Mouse (Mus musculus) skeletal muscle tissue, adult 2 months (tissue): ENCODE data around the gene Opn1mw.
"Not testable (repeated sequence)": the region's sequence is repeated elsewhere in the genome, so short reads cannot be mapped to it uniquely, and the experiment has no call there.

ENCODE experiments used
- DNase-seq: peaks from one replicate; pipeline ENCODE4 v3.0.0-alpha.2; 2012; ENCODE audit warnings: low read depth, low spot score

Gene Opn1mw

DNA sequence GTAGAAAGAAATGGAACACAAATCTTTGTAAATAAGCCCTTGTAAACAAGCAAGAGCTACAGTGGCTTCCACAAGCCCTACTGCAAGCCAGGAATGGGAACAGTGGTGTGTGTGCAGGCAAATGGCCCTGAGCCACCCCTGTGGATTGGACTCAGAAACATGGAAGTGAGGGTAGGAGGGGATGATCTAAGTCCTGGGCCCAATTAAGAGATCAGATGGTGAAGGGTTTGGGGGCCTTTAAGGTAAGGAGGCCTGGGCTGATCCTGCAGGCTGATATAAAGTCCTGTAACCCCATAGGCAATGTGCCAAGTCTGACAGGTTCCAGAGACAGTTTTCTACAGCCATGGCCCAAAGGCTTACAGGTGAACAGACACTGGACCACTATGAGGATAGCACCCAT, at the start of gene Opn1mw:
Opn1mw (plus strand) TSS at position 301 of the 400 bp plus-strand sequence.
- no peak for DNase-seq

DNA sequence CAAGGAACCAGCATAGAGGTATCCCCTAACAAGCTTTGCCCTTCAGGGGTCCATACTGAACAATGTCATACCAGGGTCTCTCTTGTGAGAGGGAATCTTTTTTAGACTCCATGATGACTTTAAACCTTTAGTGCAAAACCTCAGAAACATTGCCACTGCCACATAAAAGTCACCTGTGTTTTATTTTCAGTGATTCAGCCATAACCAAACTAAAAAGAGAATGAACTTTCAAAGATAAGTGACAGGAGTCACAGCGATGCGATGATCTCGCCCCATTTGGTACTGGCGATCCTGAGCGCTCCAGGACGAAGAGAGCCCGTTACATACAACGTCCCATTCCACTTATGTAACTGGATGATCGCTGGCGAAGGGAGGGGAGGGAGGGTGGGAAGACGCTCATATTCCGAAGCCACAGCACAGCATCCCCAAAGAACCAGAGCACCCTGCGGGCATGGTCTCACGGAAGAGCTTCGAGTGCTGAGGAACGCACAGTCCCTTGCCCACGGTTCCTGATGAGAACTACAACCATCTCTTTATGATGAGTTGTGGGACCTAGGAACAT, 42.9 kb upstream of the Opn1mw start:
- peak; percentile 58 for DNase-seq

DNA sequence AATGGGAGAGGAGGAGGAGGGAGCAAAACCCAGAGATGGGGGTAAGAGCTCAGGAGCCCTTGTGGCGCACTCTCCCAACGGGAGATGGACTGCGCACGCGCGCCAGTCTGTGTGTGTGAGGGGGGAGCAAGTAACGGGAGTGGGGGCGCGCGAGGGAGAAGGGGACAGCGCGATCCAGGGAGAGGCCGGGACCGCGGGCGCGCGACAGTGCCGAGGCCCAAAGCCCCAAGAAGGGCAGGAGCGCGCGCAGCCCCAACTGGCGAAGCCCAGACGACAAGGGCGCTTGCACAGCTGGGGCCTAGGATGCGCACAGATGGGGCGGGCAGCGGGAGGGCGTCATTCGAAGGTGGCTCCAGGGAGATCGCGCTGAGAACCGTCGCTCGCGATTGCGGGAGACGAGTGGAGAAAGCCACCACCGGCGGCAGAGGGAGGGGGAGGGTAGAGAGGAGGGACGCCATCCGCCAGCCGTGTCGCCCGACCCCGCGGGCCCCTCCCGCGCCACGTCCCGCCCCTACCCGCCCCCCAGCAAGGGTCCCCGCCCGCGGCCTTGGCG, 42.2 kb upstream of the Opn1mw start:
- peak; percentile 92 for DNase-seq

DNA sequence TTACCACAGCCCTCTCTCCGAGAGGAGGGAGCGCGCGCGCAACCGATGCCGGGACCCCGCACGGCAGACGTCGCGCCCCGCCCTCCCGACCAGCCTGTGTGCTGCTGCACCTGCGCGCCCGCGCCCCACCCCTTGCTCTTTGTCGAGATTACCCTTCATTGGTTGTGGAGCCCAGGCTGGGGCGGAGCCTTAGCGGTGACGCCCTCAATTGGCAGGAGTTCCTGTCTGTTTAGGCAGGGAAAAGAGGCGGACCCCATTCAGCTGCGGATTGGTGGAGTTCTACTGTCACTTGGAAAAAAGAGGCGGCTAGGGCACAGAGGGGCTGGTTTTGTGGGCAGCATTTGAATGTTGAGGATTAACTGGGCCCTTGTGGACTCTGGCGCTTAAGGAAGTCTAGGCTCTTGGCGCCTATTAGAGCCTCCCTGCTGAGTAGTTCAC, 41.6 kb upstream of the Opn1mw start:
- DNase-seq, result peak; percentile 97

DNA sequence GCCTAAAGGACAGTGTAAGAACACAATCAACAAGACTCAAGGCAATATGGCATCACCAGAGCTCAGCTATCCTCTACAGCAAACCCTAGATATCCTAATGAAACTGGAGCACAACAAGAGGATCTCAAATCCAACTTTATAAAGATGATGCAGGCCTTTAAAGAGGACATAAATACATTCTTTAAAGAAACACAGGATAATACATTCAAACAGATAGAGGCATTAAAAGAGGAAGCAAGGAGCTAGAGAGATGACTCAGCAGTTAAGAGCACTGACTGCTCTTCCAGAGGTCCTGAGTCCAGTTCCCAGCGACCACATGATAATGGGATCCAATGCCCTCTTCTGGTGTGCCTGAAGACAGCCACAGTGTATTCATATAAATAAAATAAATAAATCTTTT, 32.1 kb upstream of the Opn1mw start:
- DNase-seq, result no peak

DNA sequence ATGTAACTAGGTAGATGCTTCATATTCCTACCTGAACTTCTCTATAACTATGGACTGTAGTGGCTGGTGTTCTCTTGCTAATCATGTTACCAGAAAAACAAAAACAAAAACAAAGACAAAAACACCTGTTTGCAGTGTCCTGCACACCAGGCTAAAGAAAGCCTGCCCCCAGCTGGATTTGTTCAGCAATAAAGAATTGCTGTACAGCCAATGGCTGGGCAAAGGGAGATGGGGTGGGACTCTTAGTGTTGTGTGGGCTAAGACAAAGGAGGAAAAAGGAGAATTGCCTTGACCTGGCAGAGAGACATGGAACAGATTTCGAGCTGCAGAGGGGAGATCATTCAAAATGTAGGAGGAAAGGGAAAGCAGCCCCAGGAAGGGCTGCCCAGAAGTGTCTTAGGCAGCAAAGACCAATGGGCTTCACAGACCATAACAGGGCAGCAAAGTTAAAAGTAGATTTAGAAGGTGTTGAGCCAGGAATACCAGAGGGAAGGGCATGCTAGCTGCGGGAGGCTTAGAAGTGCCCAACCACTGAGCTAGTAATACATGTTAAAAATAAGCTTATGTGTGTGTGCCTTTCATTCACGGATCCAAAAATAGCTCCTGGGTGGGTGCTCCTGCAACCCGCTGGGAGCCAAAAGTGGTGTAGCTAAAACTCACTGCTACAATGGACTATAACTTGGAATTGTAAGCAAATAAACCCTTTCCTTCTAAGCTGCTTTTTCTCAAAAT, 23.6 kb upstream of the Opn1mw start:
- DNase-seq, result peak; percentile 54

DNA sequence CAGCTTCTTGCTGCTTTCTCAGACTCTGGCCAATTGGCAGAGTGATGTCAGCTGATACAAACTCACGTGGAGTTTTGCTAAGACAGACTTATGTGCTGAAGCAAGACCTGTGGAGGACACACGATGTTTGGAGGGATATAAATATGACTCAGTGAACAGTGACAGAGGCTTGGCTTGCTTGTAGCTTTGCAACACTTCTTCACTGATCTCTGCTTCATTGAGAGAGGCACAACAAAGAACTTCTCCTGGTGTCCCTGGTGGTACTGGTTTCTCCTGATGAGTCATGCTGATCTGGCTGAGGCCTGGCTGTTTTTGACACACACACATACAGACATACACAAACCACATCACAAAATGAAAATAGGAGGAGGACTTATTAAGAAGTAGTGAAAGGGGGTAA, 21.3 kb upstream of the Opn1mw start:
- DNase-seq, result no peak

DNA sequence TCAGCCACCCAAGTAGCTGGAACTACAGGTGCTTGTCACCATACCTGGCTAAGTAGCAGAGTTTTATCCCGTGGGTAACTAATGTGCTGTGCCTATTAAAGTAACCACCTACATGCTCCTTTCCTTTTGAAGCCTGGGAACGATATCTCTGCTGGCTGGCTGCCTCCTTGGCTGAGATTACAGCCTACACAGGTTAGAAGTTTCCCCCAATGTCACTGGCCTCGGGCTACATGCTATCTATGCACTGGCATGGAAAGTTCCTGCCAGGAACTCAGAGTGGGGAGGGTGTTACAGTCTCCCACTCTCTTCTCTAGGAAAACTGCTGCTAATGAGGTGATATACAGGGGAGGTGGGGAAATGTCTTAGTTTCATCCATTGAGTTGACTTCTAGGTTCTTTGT, 18.5 kb upstream of the Opn1mw start:
- DNase-seq, result no peak

DNA sequence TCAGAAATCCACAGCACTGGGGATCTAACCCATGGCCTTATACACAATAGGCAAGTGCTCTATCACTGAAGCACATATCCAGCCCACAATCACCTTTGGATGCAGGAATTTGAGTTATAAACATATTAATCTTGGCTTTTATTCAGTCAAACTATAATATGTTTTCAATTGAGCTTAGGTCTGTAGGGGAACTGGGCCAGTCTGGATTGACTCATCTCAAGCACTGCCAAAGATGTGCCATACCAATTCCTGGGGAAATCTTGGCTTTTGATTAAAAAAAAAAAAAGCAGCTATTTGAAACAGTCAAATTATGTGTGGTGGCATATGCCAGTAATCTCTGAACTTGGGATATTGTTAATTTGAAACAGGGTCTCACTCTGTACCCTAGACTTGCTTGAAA, 13.2 kb upstream of the Opn1mw start:
- no peak for DNase-seq

DNA sequence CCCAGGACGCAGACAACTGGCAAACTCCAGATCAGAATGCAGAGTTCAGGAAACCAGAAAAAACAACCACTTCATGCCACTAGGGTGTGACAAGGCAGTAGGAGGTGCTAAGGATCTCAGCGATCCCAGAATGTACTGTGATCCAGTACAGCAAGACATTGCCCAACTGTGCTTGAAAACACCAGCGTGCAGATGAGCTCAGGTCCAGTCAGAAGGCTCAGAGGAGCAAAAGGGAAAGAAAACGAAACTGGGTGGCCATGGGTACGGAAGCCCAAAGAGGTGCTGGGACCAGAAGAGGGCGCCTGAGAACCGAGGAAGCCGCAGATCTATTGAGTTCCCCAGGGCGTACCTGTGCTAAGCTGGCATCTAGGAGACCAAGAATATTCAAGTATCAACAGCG, 11.8 kb upstream of the Opn1mw start:
- peak; percentile 64 for DNase-seq

DNA sequence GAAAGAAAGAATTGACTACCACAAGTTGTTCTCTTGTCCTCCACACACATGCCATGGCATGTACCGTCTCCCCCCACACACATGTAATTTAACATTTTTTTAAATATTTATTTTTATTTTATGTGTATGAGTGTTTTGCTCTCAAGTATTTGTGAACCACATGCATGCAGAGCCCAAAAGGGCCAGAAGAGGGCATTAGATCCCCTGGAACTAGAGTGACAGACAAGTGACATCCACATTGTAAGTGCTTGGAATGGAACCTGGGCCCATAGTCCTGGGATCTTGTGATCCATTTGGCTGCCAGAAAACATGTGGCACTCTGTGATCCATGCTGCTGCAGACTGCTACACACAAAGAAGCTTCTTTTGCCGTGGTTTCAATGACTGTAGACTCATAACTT, 2.3 kb upstream of the Opn1mw start:
- DNase-seq, result no peak

DNA sequence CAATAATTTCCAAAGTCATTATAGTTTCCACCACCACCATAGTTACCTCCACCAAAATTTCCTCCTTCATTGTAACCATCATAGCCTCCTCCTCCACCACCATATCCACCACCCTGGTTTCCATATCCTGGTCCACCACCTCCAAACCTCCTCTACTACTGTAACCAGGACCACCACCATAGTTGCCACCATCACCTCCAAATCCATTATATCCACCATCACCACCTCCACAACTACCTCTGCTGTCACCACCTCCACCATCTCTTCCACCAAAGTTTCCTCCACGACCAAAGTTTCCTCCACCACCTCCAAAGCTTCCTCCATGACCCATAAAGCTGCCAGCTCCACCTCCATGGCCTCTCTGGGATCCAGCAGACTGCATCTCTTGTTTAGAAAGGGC, 8.0 kb downstream of the Opn1mw start, which contains the start of gene Mecp2:
Mecp2 (minus strand) TSS at position 101 of the 400 bp plus-strand sequence.
- not testable (repeated sequence) for DNase-seq

DNA sequence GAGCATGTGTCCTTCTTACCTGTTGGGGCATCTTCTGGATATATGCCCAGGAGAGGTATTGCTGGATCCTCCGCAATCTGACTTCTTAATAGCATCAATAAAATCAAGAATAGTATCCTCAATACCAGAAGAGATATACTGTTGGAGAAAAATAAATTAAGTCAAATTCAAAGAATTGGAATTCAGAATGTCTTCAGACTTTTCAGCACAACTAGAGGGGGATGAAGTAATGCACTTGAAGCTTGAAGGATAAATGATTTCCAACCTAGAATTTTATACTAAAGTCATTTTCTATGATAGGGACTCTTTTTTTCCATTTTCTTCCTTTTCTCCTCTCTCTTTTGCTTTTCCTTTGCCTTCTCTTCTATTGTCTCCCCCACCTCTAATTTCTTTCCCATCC, 40.5 kb downstream of the Opn1mw start, which contains the start of gene Tex28:
Tex28 (minus strand) TSS at position 101 of the 400 bp plus-strand sequence.
- no peak for DNase-seq

DNA sequence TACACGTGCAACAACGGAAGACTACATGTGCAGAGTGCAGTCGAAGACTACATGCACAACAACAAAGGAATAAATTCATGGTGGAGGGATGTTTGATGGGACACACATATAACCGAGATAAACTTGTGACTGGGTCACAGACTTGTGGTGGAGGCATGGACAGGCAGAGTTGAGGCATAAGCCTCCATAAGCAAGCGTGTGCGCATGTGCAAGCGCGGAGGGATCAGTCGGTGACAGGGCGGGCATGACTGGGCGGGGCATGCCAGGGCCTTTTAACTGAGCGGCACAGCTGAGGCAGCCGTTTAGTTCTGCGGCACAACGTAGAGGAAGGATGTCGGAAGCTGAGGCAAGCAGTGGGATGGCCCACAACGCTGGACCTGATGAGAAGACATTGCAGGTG, 49.7 kb downstream of the Opn1mw start, which contains the start of gene Tktl1:
Tktl1 (plus strand) TSS at position 301 of the 400 bp plus-strand sequence.
- no peak for DNase-seq
